Mouse (Mus musculus) embryonic facial prominence, embryonic 11.5 days (tissue): ENCODE data around the gene Eif3f. TPM values are rescaled to one million over a fixed set of nuclear protein-coding genes. Genes with fewer than 3 reads are reported as not detected.

ENCODE experiments used
- ATAC-seq: fragments of 200-750 bp; cut with Nextera tagmentation; replicated peaks from 2 replicates; pipeline ENCODE4 v1.8.0; 2017; ENCODE audit warnings: low read depth; ENCODE audit not compliant: insufficient number of reproducible peaks, low FRiP score, low TSS enrichment
- DNase-seq: peaks from one replicate; pipeline ENCODE4 v3.0.0-alpha.2; 2015; ENCODE audit warnings: low spot score
- H3K27ac ChIP-seq: fragments of 300-500 bp; sonication (generic); replicated peaks from 2 replicates; pipeline ENCODE4 v1.5.1; 2014; ENCODE audit warnings: mild to moderate bottlenecking, low read depth, low read length, control low read depth
- H3K27me3 ChIP-seq: fragments of 300-500 bp; sonication (generic); 2 replicates; pipeline ENCODE4 v1.6.1; 2014; ENCODE audit warnings: mild to moderate bottlenecking, low read length, moderate library complexity, mixed read lengths; ENCODE audit not compliant: control insufficient read depth, insufficient read depth
- H3K36me3 ChIP-seq: fragments of 300-500 bp; sonication (generic); replicated peaks from 2 replicates; pipeline ENCODE4 v1.6.1; 2014; ENCODE audit warnings: low read depth, mild to moderate bottlenecking, low read length, moderate library complexity, mixed read lengths; ENCODE audit not compliant: control insufficient read depth, insufficient read depth
- H3K4me1 ChIP-seq: fragments of 300-500 bp; sonication (generic); 2 replicates; pipeline ENCODE4 v1.6.1; 2014; ENCODE audit warnings: low read length, mixed read lengths; ENCODE audit not compliant: control insufficient read depth, insufficient read depth
- H3K4me2 ChIP-seq: fragments of 300-500 bp; sonication (generic); 2 replicates; pipeline ENCODE4 v1.6.1; 2014; ENCODE audit warnings: low read depth, mild to moderate bottlenecking, control low read depth, low read length, moderate library complexity
- H3K4me3 ChIP-seq: fragments of 300-500 bp; sonication (generic); 2 replicates; pipeline ENCODE4 v1.5.1; 2014; ENCODE audit warnings: low read depth, low read length, control low read depth
- H3K9ac ChIP-seq: fragments of 300-500 bp; sonication (generic); replicated peaks from 2 replicates; pipeline ENCODE4 v1.6.1; 2014; ENCODE audit warnings: mild to moderate bottlenecking, control low read depth, low read length
- H3K9me3 ChIP-seq: fragments of 300-500 bp; sonication (generic); replicated peaks from 2 replicates; pipeline ENCODE4 v1.6.1; 2016; ENCODE audit warnings: mild to moderate bottlenecking, low read length, inconsistent platforms, mixed read lengths; ENCODE audit not compliant: control insufficient read depth
- WGBS: fragments of 180-500 bp; shearing (Covaris S2); extraction: QIAGEN DNeasy Blood & Tissue Kit; methylation state at CpG from one replicate; pipeline ENCODE4 v1.1.7; 2014; 5-methylcytosine and 5-hydroxymethylcytosine counted together
- polyA plus RNA-seq: library from polyadenylated mRNA; unstranded; fragments of >200 nt; fragmentation: Nextera tagmentation; extraction: Ambion mirVana; gene quantifications from 2 replicates; pipeline ENCODE4 v1.2.1, GENCODE M21; 2014

Gene Eif3f
- polyA plus RNA-seq, 1 experiment from 2014 or later = 72.6 TPM

- Histone ChIP-seq H3K9me3 (no peaks in the 10 kb centered on the region), H3K9ac (peak overlapping the region; percentile 93), H3K4me1 (peaks cover 3% of the 10 kb centered on the region; the same call in 1 of the 2 replicates), H3K4me3 (peak overlapping the region; percentile 87), H3K27me3 (no peaks in the 10 kb centered on the region), H3K36me3 (no peaks in the 10 kb centered on the region; the same call in 1 of the 2 replicates), H3K27ac (no peak overlapping the region), H3K4me2 (peak overlapping the region; percentile 83)
- ATAC-seq (no peak), DNase-seq (no peak)
- 4% methylated on average over 8 of the region's 8 CpGs for WGBS
Measured at GRCm38 (mm10) chr7:108934836-108935235, 619 bp downstream of the Eif3f start.

DNA sequence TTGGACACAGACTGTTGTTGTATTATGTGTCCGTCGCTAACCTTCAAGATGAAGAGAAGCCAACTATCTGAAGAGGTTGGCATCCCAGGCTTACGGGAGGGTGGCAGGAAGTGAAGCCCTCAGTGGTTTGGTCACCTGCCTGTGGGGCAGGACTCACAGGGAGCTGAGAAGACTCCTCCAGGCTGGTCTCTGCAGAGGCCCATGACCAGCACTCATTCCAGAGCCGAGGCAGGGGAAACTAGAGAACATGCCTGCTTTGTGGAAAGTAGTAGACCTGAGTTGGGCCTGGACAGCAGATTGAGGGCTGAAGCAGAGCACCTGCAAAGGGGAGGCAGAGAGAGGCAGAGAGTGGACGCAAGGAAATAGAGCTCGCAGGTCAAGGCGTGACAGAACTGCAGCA, 1.2 kb downstream of the Eif3f start:
- peak overlapping the region; percentile 26 for H3K9ac ChIP-seq
- 87% methylated on average over 7 of the region's 7 CpGs for WGBS
- no peak overlapping the region for H3K27ac ChIP-seq
- no peaks in the 10 kb centered on the region; the same call in 1 of the 2 replicates for H3K36me3 ChIP-seq
- H3K9me3 ChIP-seq = no peaks in the 10 kb centered on the region
- peaks cover 3% of the 10 kb centered on the region; the same call in 1 of the 2 replicates for H3K4me1 ChIP-seq
- DNase-seq (no peak), ATAC-seq (no peak)
- peak overlapping the region; percentile 87 for H3K4me3 ChIP-seq
- H3K4me2 ChIP-seq = peak overlapping the region; percentile 83
- no peaks in the 10 kb centered on the region for H3K27me3 ChIP-seq

DNA sequence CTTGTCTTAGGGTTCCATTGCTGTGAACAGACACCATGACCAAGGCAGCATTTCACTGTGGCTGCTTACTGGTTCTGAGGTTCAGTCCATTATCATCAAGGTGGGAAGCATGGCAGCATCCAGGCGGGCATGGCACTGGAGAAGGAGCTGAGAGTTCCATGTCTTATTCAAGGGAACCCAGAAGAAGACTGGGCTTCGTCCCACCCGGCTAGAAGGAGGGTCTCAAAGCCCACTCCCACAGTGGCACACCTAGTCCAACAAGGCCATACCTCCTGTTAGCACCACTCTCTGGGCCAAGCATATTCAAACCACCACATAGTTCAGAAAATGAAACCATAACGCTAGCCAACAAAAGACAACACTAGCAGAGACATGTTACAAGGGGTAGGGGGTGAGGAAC, 2.4 kb downstream of the Eif3f start:
- DNase-seq = no peak
- peaks cover 4% of the 10 kb centered on the region; the same call in 1 of the 2 replicates for H3K36me3 ChIP-seq
- no peak for ATAC-seq

DNA sequence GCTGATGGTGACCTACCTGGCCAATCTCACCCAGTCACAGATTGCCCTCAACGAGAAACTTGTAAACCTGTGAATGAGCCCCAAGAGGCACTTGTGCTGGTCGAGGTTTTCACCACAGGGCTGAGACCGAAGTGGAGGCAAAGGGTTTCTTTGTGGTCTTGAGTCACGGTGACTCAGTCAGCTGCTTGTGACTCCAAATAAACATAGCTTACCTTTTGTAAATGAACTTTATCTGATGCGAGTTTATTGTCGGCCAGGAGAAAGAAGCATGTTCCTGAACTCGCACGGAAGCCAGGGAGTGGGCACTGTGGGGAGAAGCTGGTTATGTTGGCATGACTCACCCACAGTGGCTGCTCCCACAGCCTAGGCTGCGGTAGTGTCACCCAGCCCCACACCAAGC, 7.2 kb downstream of the Eif3f start:
- Histone ChIP-seq H3K27ac (no peak overlapping the region), H3K9ac (no peak overlapping the region), H3K9me3 (no peaks in the 10 kb centered on the region), H3K4me1 (no peaks in the 10 kb centered on the region), H3K27me3 (no peaks in the 10 kb centered on the region), H3K4me3 (no peak overlapping the region), H3K36me3 (peaks cover 5% of the 10 kb centered on the region; the same call in 1 of the 2 replicates), H3K4me2 (no peak overlapping the region)
- no peak for DNase-seq
- no peak for ATAC-seq
- 89% methylated on average over 9 of the region's 9 CpGs for WGBS

More for the DNA sequence above, 2.4 kb downstream of the Eif3f start:
- H3K9me3 ChIP-seq = no peaks in the 10 kb centered on the region
- no peak overlapping the region for H3K9ac ChIP-seq
- H3K27me3 ChIP-seq = no peaks in the 10 kb centered on the region
- WGBS = 98% methylated on average over 4 of the region's 4 CpGs
- H3K4me1 ChIP-seq = peaks cover 3% of the 10 kb centered on the region; the same call in 1 of the 2 replicates
- no peak overlapping the region for H3K4me2 ChIP-seq
- no peak overlapping the region for H3K27ac ChIP-seq
- no peak overlapping the region for H3K4me3 ChIP-seq

DNA sequence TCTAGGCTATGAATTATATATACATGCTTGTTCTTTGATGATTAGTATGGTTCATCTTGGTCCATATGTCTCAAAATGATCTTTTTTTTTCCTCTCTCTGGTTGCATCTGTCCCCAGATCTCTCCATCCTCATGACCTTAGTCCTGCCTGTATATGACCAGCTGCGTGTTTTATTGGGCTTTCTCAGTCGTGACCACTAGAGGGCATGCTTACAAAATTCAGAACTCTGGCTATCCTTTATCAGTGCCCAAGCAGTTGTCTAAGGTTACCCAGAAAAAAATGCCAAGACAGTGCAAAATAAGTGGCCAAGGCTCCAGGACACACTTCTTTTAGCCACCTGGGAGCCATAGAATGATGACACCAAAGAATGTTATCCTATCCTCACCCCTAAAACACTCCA, 9.8 kb downstream of the Eif3f start:
- no peak overlapping the region for H3K27ac ChIP-seq
- no peaks in the 10 kb centered on the region for H3K4me1 ChIP-seq
- no peak overlapping the region for H3K4me3 ChIP-seq
- WGBS = 2% methylated on average over 2 of the region's 2 CpGs
- H3K4me2 ChIP-seq = no peak overlapping the region
- no peak overlapping the region for H3K9ac ChIP-seq
- ATAC-seq (0 out of 2 replicates have a peak, but pooled peaks have one; percentile 11), DNase-seq (peak; percentile 75)
- H3K27me3 ChIP-seq = no peaks in the 10 kb centered on the region
- peaks cover 5% of the 10 kb centered on the region; the same call in 1 of the 2 replicates for H3K36me3 ChIP-seq
- no peaks in the 10 kb centered on the region for H3K9me3 ChIP-seq

DNA sequence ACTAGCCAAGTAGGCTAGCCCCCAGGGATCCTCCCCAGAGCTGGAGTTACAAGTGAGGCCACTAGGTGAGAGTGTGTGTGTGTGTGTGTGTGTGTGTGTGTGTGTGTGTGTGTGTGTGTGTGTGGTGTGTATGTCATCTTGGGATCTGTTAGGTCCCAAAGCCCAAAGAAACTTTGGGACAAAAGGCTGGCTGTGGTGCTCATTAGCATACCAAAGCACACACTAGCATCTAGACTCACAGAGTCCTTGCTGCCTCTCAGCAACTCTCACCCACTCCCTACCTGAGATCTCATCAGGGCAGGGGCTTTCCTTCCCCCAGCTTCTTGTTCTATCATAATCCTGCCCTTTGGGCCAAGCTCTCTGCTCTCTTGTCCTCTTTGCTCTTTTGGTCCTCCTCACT, 14.4 kb downstream of the Eif3f start:
- Histone ChIP-seq H3K4me3 (no peak overlapping the region), H3K27me3 (peaks cover 12% of the 10 kb centered on the region), H3K9me3 (no peaks in the 10 kb centered on the region), H3K4me1 (peaks cover 2% of the 10 kb centered on the region; the same call in 1 of the 2 replicates), H3K27ac (no peak overlapping the region), H3K9ac (no peak overlapping the region), H3K36me3 (no peaks in the 10 kb centered on the region), H3K4me2 (no peak overlapping the region)
- ATAC-seq (no peak), DNase-seq (no peak)

DNA sequence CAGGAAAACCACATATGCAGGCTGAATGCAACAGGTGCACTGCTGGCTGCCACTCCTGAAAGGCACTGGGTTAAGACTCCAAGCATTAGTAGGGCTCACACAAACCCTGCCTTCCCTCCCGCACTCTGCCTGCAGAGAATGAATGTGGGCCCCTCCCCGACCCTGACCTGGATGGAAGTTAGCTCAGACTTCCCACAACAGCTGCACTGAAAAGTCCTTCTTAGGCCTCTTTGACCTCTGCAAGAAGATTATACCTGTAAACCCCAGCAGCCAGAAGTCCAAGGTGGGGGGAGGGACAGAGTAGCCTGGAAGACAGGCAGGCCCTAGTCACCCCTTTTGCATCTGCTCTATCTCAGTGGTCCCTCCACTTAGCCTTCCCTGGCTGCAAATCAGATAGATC, 15.1 kb downstream of the Eif3f start:
- no peak for DNase-seq
- Histone ChIP-seq H3K4me2 (no peak overlapping the region), H3K27me3 (peaks cover 12% of the 10 kb centered on the region), H3K4me3 (no peak overlapping the region), H3K36me3 (no peaks in the 10 kb centered on the region), H3K4me1 (peaks cover 2% of the 10 kb centered on the region; the same call in 1 of the 2 replicates), H3K9me3 (no peaks in the 10 kb centered on the region), H3K9ac (no peak overlapping the region), H3K27ac (no peak overlapping the region)
- ATAC-seq = no peak
- WGBS = 39% methylated on average over 2 of the region's 2 CpGs

GRCm38 (mm10) chr7:108950312-108950761, 16.1 kb downstream of the Eif3f start, which contains the start of gene Tub:
Gene Tub, plus strand, starts transcription at chr7:108950338.
- H3K36me3 ChIP-seq = no peaks in the 10 kb centered on the region
- WGBS = under 1% methylated on average over 34 of the region's 44 CpGs
- peaks cover 12% of the 10 kb centered on the region for H3K27me3 ChIP-seq
- peak within 1 kb of the TSS; percentile 46 for H3K9ac ChIP-seq
- no peaks in the 10 kb centered on the region for H3K9me3 ChIP-seq
- peaks cover 2% of the 10 kb centered on the region; the same call in 1 of the 2 replicates for H3K4me1 ChIP-seq
- ATAC-seq = peak; percentile 69
- no peak within 1 kb of the TSS for H3K27ac ChIP-seq
- peak within 1 kb of the TSS; percentile 51 for H3K4me3 ChIP-seq
- peak within 1 kb of the TSS; percentile 97 for H3K4me2 ChIP-seq
- DNase-seq = peak; percentile 84
